Mouse (Mus musculus) MN1 (cell line): ENCODE measurements around the gene Armc7.
"Not testable (repeated sequence)": the region's sequence is repeated elsewhere in the genome, so short reads cannot be mapped to it uniquely, and the experiment has no call there.

Experiments
- DNase-seq: peaks from one replicate; pipeline ENCODE4 v3.0.0-alpha.2; 2016; ENCODE audit warnings: low spot score

The Armc7 gene

GRCm38 (mm10) chr11:115475025-115475757 lies at the start of gene Armc7:
TSS of gene Armc7 (plus strand) at chr11:115475667.
- DNase-seq = peak; percentile 97

DNA sequence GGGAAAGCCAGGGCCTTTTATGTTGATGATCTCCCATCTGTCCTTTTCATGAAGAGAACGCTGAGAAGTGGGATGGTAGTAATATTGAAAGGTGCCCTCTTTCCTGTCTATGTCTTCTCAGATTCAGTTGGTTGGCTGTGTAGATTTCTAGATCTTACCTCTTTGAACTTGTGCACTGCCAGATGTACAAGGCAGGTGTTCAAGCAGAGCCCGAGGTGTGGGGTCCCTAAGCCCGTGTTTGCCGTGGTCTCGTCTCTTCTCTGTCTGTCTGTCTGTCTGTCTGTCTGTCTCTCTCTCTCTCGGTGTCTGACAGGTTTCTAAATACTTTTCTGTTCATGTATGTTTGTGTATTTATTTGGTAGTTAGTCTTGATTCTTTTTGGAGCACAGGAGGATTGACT lies 49.8 kb upstream of the Armc7 start:
- no peak for DNase-seq

- DNase-seq = peak; percentile 86
Observed at GRCm38 (mm10) chr11:115427482-115428331, 47.8 kb upstream of the Armc7 start.

DNA sequence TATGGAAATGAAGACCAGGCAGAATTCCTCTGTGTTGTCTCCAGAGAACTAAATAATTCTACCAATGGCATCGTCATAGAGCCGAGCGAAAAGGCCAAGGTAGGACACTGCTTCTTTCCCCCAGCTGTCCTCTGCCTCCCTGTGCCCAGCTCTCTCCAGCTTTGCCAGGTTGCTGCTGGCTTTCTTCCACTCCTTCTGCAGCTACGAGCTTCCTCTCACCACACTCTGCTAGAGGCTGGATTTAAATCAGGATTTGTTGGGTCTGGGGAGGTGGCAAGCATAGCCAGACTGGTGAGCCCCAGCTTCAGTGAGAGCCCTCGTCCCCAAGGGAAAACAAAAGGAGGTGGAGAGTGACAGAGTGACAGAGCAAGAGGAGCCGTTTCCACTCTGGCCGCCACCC lies 46.2 kb upstream of the Armc7 start:
- DNase-seq = no peak

DNA sequence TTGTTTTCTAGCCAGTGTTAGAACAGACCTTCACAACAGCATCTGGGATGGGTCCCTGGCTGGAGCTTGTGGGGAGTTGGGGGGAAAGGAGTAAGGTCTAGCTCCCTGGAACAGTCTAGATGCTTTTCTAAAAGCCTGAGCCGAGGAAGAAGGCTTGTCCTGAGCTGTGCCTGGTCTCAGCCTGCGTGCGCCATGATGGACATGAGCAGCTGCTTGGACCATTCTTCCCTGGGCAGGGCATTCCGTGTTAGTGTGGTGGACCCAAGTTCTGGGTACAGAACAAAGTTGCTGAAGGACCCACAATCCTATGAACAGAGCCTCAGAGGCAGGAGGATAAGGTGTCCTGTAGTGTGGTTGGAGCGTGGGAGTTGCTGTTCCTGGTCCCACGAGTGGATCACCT lies 44.9 kb upstream of the Armc7 start:
- no peak for DNase-seq

- no peak for DNase-seq
Observed at GRCm38 (mm10) chr11:115432814-115433213, 42.7 kb upstream of the Armc7 start.

GRCm38 (mm10) chr11:115433342-115433741 lies 42.1 kb upstream of the Armc7 start:
- no peak for DNase-seq

DNA sequence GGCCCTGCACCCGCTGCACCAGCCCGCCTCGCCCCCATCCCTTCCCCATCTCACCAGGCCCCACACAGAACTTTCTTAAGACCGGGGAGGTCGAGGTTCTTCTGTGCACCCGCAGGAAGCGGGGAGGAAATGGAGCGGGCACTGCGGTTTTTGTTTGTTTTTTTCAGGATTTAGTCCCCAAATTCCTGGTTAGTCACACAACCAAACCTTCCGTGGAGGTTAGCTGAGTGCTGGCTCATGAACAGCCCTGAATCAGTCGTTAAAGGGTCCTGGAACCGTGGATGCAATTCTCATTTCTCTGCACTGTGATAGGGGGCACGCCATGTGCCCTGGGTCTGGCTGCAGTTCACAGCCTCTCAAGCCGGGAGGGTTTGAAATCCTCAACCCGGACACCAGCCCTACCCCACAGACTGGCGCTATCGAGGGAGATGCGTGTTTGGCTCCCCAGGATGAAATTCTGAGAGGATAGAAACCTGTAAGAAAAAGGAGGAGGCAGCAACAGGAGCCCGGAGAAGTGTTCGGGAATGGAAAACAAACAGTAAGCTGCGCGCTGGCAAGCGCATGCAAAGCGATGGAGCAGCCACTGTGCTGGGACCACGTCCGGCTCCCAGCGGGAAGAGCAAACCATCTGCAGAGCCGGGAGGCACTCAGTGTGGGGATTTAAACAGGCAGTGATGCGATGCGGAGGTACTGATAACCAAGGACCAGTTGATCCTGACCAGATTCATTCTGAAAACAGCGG lies 39.7 kb upstream of the Armc7 start:
- peak; percentile 64 for DNase-seq

GRCm38 (mm10) chr11:115437571-115438122 lies 37.8 kb upstream of the Armc7 start:
- DNase-seq = no peak

DNA sequence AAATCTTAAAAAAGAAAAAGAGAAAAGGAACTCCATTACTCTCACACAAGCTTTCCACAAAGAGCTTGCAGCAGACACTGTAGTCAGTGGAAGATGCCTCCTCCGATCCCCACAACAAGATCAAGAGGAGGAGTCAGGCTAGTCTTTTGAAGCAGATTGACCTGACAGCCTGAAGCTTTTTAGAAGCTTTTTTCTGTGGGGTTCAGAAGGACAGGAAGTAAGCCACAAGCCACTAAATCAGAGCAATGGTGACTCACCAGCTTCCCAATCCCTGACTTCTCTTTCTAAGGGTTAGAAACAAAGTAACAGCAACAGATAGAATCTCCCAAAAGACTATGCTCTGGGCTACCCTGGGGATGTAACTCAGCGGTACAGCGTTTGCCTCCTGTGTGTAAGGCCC lies 36.1 kb upstream of the Armc7 start:
- no peak for DNase-seq

GRCm38 (mm10) chr11:115439906-115440595 lies 35.4 kb upstream of the Armc7 start, which contains the start of gene Trim80:
TSS of gene Trim80 (plus strand) at chr11:115440545.
- no peak for DNase-seq

GRCm38 (mm10) chr11:115441417-115441816 lies 34.0 kb upstream of the Armc7 start:
- DNase-seq = no peak

DNA sequence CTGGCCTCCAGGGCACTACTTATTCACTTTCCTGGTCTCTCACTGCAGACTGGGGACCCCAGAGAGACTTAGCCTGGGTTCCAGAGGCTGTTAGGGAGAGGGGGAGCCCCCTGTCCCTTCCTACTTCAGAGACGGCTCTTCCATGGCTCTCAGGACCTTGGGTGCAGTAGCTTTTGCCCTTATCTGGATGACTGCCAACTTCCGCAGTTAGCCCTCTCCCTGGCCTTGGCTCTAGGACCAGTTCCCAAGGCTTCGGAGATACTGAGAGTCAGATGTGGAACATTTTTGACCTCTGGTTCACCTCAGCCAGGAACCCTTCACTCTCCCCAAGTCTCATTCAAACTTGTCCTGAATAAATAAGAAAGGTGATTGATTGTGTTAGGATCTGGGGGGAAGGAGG lies 28.6 kb upstream of the Armc7 start:
- DNase-seq = no peak

DNA sequence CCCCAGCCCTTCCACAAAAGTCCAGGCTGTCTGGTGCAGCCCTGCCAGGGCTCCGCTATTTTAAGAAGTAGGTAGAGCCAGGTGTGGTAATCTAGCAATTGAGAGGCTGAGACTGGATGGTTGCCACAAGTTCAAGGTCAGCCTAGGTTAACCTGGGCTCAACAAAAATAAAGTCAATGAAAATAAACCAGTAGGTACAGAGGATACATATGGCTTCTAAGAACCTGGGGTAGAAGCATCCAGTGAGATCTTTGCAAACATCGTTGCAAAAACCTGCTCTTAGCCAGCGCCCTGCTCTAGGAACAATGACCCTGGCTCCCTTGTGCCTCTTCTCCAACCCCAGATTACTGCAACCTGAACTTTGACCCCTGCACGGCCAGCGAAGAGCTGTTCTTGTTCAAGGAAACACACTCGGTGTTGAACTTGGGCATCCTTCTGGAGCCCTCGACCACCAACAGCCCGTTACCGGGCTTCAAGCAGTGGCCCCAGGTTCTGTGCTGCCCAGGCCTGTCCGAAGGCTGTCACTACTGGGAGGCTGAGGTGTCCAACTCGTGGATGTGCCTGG lies 28.1 kb upstream of the Armc7 start:
- no peak for DNase-seq

DNA sequence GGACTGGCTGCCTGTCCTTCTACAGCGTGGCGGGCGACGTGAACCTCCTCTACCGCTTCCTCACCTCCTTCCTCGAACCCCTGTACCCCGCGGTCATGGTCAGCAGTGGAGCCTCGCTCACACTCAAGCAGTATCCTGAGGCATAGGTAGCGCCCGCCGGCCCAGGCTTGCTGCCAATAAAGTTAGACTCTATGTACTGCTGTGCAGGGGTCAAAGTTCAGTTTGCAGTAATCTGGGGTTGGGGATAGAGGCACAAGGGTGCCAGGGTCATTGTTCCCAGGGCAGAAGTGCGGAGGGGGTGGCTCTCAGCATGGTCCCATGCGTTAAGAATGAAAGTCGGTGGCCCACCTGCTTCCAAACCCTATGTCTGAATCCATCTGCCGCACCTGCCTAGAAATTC lies 27.4 kb upstream of the Armc7 start:
- no peak for DNase-seq

DNA sequence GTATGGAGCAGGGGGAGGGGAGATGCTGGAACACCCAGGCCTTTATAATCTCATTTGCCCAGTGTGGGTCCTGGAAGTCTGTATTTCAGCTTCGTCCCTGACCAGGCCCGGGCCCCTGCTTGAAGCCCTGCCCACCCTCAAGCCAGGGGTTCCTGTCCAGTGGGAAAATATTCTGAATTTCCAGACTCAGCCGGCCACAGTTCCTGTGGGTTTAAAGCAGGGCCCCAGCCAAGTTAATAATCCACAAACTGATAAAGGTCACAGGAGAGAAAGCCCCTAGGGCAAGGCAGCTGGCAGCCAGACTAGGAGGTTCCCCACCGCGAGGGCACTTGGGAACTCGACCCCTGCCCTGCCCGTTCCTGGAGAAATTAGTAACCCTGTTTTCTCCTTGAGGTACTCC lies 26.5 kb upstream of the Armc7 start:
- DNase-seq = no peak

GRCm38 (mm10) chr11:115450176-115450575 lies 25.3 kb upstream of the Armc7 start:
- DNase-seq = no peak

- DNase-seq = peak; percentile 24
Observed at GRCm38 (mm10) chr11:115451781-115452241, 23.7 kb upstream of the Armc7 start.

GRCm38 (mm10) chr11:115452281-115452860 lies 23.1 kb upstream of the Armc7 start:
- peak; percentile 42 for DNase-seq

- DNase-seq = no peak
Observed at GRCm38 (mm10) chr11:115453306-115453705, 22.2 kb upstream of the Armc7 start.

DNA sequence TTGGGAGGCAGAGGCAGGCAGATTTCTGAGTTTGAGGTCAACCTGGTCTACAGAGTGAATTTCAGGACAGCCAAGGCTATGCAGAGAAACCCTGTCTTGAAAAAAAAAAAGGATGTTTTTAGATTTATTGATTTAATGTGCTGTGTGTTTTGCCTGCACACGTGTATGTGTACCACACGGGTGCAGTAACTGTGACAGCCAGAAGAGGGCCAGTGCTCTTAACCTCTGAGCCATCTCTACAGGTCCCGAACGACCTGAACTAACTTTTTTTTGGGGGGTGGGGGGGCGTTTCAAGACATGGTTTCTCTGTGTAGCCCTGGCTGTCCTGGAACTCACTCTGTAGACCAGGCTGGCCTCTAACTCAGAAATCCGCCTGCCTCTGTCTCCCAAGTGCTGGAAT lies 20.6 kb upstream of the Armc7 start:
- not testable (repeated sequence) for DNase-seq
